Mouse (Mus musculus) E14TG2a.4 (cell line): ENCODE data around the gene Xlr5a.
"Not testable (repeated sequence)": the region's sequence is repeated elsewhere in the genome, so short reads cannot be mapped to it uniquely, and the experiment has no call there.

Experiments
- CTCF ChIP-seq: conservative IDR thresholded peaks from 2 replicates; pipeline ENCODE4 v1.5.1; 2014; ENCODE audit warnings: low read length
- POU5F1 ChIP-seq: IDR thresholded peaks from 2 replicates; pipeline ENCODE4 v1.6.1; 2014; ENCODE audit warnings: low read length, borderline replicate concordance

DNA sequence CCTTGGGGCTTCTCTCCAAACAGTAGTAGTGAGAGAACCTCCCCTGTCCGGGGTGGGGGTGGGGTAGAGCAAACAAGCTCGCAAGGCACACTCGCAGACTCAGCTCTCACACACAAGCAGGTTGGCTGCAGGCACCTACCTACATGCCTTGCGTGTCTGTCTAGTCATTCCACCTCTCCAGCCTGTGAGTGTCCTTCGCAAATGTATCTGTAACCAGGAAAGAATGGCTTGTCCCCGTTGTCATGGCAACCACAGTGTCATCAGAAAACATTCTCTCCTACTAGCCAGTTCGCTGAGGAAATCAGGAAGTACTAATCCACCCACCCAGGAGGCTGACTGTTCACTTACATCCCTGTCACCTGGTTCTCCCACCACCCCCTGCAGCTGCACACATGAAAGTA is 149.6 kb downstream of the Xlr5a start:
- TF ChIP-seq CTCF, POU5F1: not testable (repeated sequence)
